Mouse (Mus musculus) limb, embryonic 13.5 days (tissue): ENCODE data around the gene Fgf9. TPM values are rescaled to one million over a fixed set of nuclear protein-coding genes. Genes with fewer than 3 reads are reported as not detected.
A peak's percentile ranks its signal among the peaks of the same experiment; 100 is the strongest.

Experiments used
- ATAC-seq: fragments of 200-750 bp; cut with Nextera tagmentation; 2 replicates; pipeline ENCODE4 v1.8.0; 2017; ENCODE audit warnings: low read depth, moderate number of reproducible peaks, moderate TSS enrichment; ENCODE audit not compliant: low FRiP score
- H3K27ac ChIP-seq: fragments of 300-500 bp; sonication (generic); 2 replicates; pipeline ENCODE4 v1.5.1; 2015; ENCODE audit warnings: inconsistent platforms, mild to moderate bottlenecking, moderate library complexity
- H3K27me3 ChIP-seq: fragments of 300-500 bp; sonication (generic); 2 replicates; pipeline ENCODE4 v1.6.1; 2015; ENCODE audit warnings: mild to moderate bottlenecking, inconsistent platforms
- H3K36me3 ChIP-seq: fragments of 300-500 bp; sonication (generic); 2 replicates; pipeline ENCODE4 v1.6.1; 2015; ENCODE audit warnings: inconsistent platforms, mild to moderate bottlenecking, moderate library complexity
- H3K4me1 ChIP-seq: fragments of 300-500 bp; sonication (generic); 2 replicates; pipeline ENCODE4 v1.6.1; 2015; ENCODE audit warnings: inconsistent platforms
- H3K4me2 ChIP-seq: fragments of 300-500 bp; sonication (generic); replicated peaks from 2 replicates; pipeline ENCODE4 v1.6.1; 2015; ENCODE audit warnings: inconsistent platforms, mild to moderate bottlenecking, moderate library complexity
- H3K4me3 ChIP-seq: fragments of 300-500 bp; sonication (generic); 2 replicates; pipeline ENCODE4 v1.5.1; 2015; ENCODE audit warnings: moderate library complexity, mild to moderate bottlenecking, inconsistent platforms
- H3K9ac ChIP-seq: fragments of 300-500 bp; sonication (generic); 2 replicates; pipeline ENCODE4 v1.6.1; 2015; ENCODE audit warnings: mild to moderate bottlenecking, inconsistent platforms
- H3K9me3 ChIP-seq: fragments of 300-500 bp; sonication (generic); 2 replicates; pipeline ENCODE4 v1.6.1; 2016; ENCODE audit warnings: inconsistent platforms
- WGBS: fragments of 180-500 bp; shearing (Covaris S2); methylation state at CpG from one replicate; pipeline ENCODE4 v1.1.7; 2015; 5-methylcytosine and 5-hydroxymethylcytosine counted together
- polyA plus RNA-seq: library from polyadenylated mRNA; unstranded; fragments of >200 nt; fragmentation: Nextera tagmentation; extraction: Ambion mirVana; gene quantifications from 2 replicates; pipeline ENCODE4 v1.2.1, GENCODE M21; 2015

The Fgf9 gene
- polyA plus RNA-seq, 1 experiment from 2014 or later = 14.1 TPM

GRCm38 (mm10) chr14:58073936-58074335 lies 3.6 kb downstream of the Fgf9 start:
- Histone ChIP-seq H3K27me3 (peaks cover 88% of the 10 kb centered on the region), H3K27ac (no peak overlapping the region), H3K9ac (peak overlapping the region; percentile 70), H3K4me3 (peak overlapping the region; percentile 62), H3K36me3 (no peaks in the 10 kb centered on the region), H3K4me2 (peak overlapping the region; percentile 97), H3K9me3 (no peaks in the 10 kb centered on the region), H3K4me1 (peaks cover 57% of the 10 kb centered on the region)
- under 1% methylated on average over 20 of the region's 20 CpGs for WGBS
- no peak for ATAC-seq

- peak overlapping the region; percentile 28; the same call in 1 of the 2 replicates for H3K27ac ChIP-seq
- no peaks in the 10 kb centered on the region for H3K9me3 ChIP-seq
- peak overlapping the region; percentile 62 for H3K4me3 ChIP-seq
- no peaks in the 10 kb centered on the region for H3K36me3 ChIP-seq
- peaks cover 79% of the 10 kb centered on the region for H3K27me3 ChIP-seq
- peak overlapping the region; percentile 97 for H3K4me2 ChIP-seq
- WGBS = under 1% methylated on average over 61 of the region's 61 CpGs
- ATAC-seq = no peak; the same call in 1 of the 2 replicates
- peaks cover 55% of the 10 kb centered on the region for H3K4me1 ChIP-seq
- peak overlapping the region; percentile 70 for H3K9ac ChIP-seq
Measured at GRCm38 (mm10) chr14:58074621-58075432, 4.5 kb downstream of the Fgf9 start.

GRCm38 (mm10) chr14:58075433-58076029 lies 5.2 kb downstream of the Fgf9 start:
- peaks cover 72% of the 10 kb centered on the region for H3K27me3 ChIP-seq
- peaks cover 48% of the 10 kb centered on the region for H3K4me1 ChIP-seq
- H3K4me2 ChIP-seq = peak overlapping the region; percentile 97
- peak overlapping the region; percentile 62 for H3K4me3 ChIP-seq
- 0% methylated on average over 31 of the region's 31 CpGs for WGBS
- H3K27ac ChIP-seq = peak overlapping the region; percentile 28; the same call in 1 of the 2 replicates
- ATAC-seq = no peak
- H3K9me3 ChIP-seq = no peaks in the 10 kb centered on the region
- no peaks in the 10 kb centered on the region for H3K36me3 ChIP-seq
- peak overlapping the region; percentile 70 for H3K9ac ChIP-seq

GRCm38 (mm10) chr14:58076030-58076521 lies 5.7 kb downstream of the Fgf9 start:
- Histone ChIP-seq H3K27me3 (peaks cover 69% of the 10 kb centered on the region), H3K9me3 (no peaks in the 10 kb centered on the region), H3K4me2 (peak overlapping the region; percentile 97), H3K4me1 (peaks cover 45% of the 10 kb centered on the region), H3K36me3 (no peaks in the 10 kb centered on the region), H3K4me3 (peak overlapping the region; percentile 62), H3K9ac (peak overlapping the region; percentile 70), H3K27ac (0 out of 2 replicates have a peak overlapping the region, but pooled peaks have one; percentile 33)
- under 1% methylated on average over 30 of the region's 40 CpGs for WGBS
- peak; percentile 49 for ATAC-seq

- Histone ChIP-seq H3K27me3 (peaks cover 65% of the 10 kb centered on the region), H3K36me3 (no peaks in the 10 kb centered on the region), H3K27ac (no peak overlapping the region), H3K4me1 (peaks cover 41% of the 10 kb centered on the region), H3K9ac (peak overlapping the region; percentile 70), H3K4me3 (peak overlapping the region; percentile 62), H3K9me3 (no peaks in the 10 kb centered on the region), H3K4me2 (peak overlapping the region; percentile 97)
- no peak for ATAC-seq
- 6% methylated on average over 14 of the region's 14 CpGs for WGBS
Measured at GRCm38 (mm10) chr14:58076726-58077255, 6.4 kb downstream of the Fgf9 start.

GRCm38 (mm10) chr14:58079471-58079870 lies 9.1 kb downstream of the Fgf9 start:
- no peak overlapping the region for H3K4me3 ChIP-seq
- H3K27me3 ChIP-seq = peaks cover 41% of the 10 kb centered on the region
- H3K36me3 ChIP-seq = no peaks in the 10 kb centered on the region; the same call in 1 of the 2 replicates
- no peak overlapping the region for H3K4me2 ChIP-seq
- no peak overlapping the region for H3K9ac ChIP-seq
- H3K4me1 ChIP-seq = peaks cover 22% of the 10 kb centered on the region
- no peak for ATAC-seq
- no peak overlapping the region for H3K27ac ChIP-seq
- H3K9me3 ChIP-seq = peaks cover 4% of the 10 kb centered on the region; the same call in 1 of the 2 replicates
- WGBS = 77% methylated on average over 2 of the region's 2 CpGs

GRCm38 (mm10) chr14:58081955-58082354 lies 11.6 kb downstream of the Fgf9 start:
- Histone ChIP-seq H3K4me3 (no peak overlapping the region), H3K27ac (no peak overlapping the region), H3K27me3 (peaks cover 16% of the 10 kb centered on the region), H3K9me3 (peaks cover 4% of the 10 kb centered on the region; the same call in 1 of the 2 replicates), H3K9ac (no peak overlapping the region), H3K4me1 (no peaks in the 10 kb centered on the region), H3K36me3 (no peaks in the 10 kb centered on the region; the same call in 1 of the 2 replicates), H3K4me2 (no peak overlapping the region)
- ATAC-seq = no peak
- whole genome bisulfite sequencing = 56% methylated on average over 1 of the region's 1 CpGs

- 92% methylated on average over 3 of the region's 3 CpGs for WGBS
- H3K4me3 ChIP-seq = no peak overlapping the region
- peaks cover 12% of the 10 kb centered on the region for H3K27me3 ChIP-seq
- no peak for ATAC-seq
- no peaks in the 10 kb centered on the region; the same call in 1 of the 2 replicates for H3K36me3 ChIP-seq
- H3K9ac ChIP-seq = no peak overlapping the region
- no peaks in the 10 kb centered on the region for H3K4me1 ChIP-seq
- no peak overlapping the region for H3K27ac ChIP-seq
- peaks cover 4% of the 10 kb centered on the region; the same call in 1 of the 2 replicates for H3K9me3 ChIP-seq
- H3K4me2 ChIP-seq = no peak overlapping the region
Measured at GRCm38 (mm10) chr14:58084240-58084639, 13.9 kb downstream of the Fgf9 start.

GRCm38 (mm10) chr14:58087326-58087725 lies 17.0 kb downstream of the Fgf9 start:
- no peaks in the 10 kb centered on the region for H3K4me1 ChIP-seq
- 55% methylated on average over 4 of the region's 4 CpGs for WGBS
- H3K36me3 ChIP-seq = no peaks in the 10 kb centered on the region; the same call in 1 of the 2 replicates

GRCm38 (mm10) chr14:58089486-58089885 lies 19.1 kb downstream of the Fgf9 start:
- Histone ChIP-seq H3K4me2 (no peak overlapping the region), H3K9ac (no peak overlapping the region), H3K9me3 (no peaks in the 10 kb centered on the region), H3K27ac (no peak overlapping the region), H3K4me1 (peaks cover 1% of the 10 kb centered on the region; the same call in 1 of the 2 replicates), H3K4me3 (no peak overlapping the region), H3K36me3 (no peaks in the 10 kb centered on the region), H3K27me3 (peaks cover 17% of the 10 kb centered on the region)
- WGBS = 76% methylated on average over 5 of the region's 5 CpGs
- ATAC-seq = no peak

More at GRCm38 (mm10) chr14:58087326-58087725, 17.0 kb downstream of the Fgf9 start:
- no peak overlapping the region for H3K4me3 ChIP-seq
- H3K4me2 ChIP-seq = no peak overlapping the region
- H3K27me3 ChIP-seq = peaks cover 12% of the 10 kb centered on the region; the same call in 1 of the 2 replicates
- ATAC-seq = no peak
- H3K27ac ChIP-seq = no peak overlapping the region
- H3K9me3 ChIP-seq = peaks cover 4% of the 10 kb centered on the region; the same call in 1 of the 2 replicates
- H3K9ac ChIP-seq = no peak overlapping the region

GRCm38 (mm10) chr14:58091321-58091720 lies 21.0 kb downstream of the Fgf9 start:
- WGBS = 81% methylated on average over 10 of the region's 10 CpGs
- peaks cover 4% of the 10 kb centered on the region; the same call in 1 of the 2 replicates for H3K4me1 ChIP-seq

GRCm38 (mm10) chr14:58099599-58099998 lies 29.3 kb downstream of the Fgf9 start:
- no peaks in the 10 kb centered on the region for H3K9me3 ChIP-seq
- ATAC-seq = no peak
- peaks cover 28% of the 10 kb centered on the region for H3K27me3 ChIP-seq
- H3K27ac ChIP-seq = no peak overlapping the region
- H3K4me3 ChIP-seq = no peak overlapping the region
- H3K4me1 ChIP-seq = peaks cover 6% of the 10 kb centered on the region
- 85% methylated on average over 8 of the region's 8 CpGs for WGBS
- H3K4me2 ChIP-seq = no peak overlapping the region
- H3K9ac ChIP-seq = no peak overlapping the region
- no peaks in the 10 kb centered on the region for H3K36me3 ChIP-seq

More at GRCm38 (mm10) chr14:58091321-58091720, 21.0 kb downstream of the Fgf9 start:
- no peak for ATAC-seq
- Histone ChIP-seq H3K9ac (no peak overlapping the region), H3K27me3 (peaks cover 22% of the 10 kb centered on the region), H3K9me3 (no peaks in the 10 kb centered on the region), H3K36me3 (no peaks in the 10 kb centered on the region), H3K4me3 (no peak overlapping the region), H3K4me2 (no peak overlapping the region), H3K27ac (no peak overlapping the region)
